Mouse (Mus musculus): ENCODE measurements around the gene Gje1. TPM values are rescaled to one million over a fixed set of nuclear protein-coding genes. Genes with fewer than 3 reads are reported as not detected.

The Gje1 gene
- not detected in 2 replicates for polyA plus RNA-seq (2012; rRNA removed; ENCODE audit: low replicate concordance)

GRCm38 (mm10) chr10:14718114-14718513, at the start of gene Gje1:
Gje1 (minus strand) TSS chr10:14718214.

DNA sequence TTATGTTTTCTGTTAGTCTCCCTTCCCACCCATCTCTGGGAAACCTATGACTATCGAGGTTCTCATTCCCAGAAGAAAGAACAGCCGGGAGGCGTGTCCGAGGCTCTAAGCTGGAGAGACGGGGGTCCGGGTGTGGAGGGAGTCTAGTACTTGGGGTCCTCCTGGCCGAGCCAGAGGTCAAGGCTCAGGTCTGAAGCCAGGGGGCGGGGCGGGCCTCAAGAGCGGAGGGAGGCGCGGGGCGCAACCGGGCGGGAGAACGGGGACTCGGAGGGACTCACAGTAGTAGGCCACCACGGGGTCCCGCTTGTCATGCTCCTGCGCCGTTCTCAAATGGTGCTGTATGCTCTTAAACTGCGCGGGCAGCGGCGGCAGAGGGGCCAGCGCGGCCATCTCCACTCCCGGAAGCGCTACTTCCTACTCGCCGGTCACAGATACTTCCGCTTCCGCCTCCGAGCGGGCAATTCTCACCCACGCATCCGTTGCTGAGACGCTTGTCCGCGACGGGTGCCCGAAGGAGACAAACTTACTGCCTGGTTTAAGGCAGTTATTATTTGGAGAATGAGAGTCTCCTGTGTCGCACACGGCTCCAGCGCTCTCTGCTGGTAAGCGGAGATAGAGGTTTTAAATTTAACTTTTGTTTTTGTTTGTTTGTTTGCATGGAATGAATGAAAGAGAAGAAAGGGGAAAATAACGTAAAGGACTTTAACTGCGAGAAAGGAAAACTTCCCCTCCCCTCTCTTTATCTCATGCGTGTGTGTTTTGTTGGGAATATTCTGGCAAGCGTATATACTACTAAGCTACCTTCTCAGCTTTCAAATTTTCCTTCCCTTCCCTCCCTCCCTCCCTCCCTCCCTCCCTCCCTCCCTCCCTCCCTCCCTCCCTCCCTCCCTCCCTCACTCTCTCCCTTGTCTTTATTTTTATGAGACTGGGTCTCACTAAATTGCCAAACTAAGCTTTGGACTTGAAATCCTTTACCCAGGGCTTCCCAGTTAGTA, 12.6 kb downstream of the Gje1 start, which contains the start of the genes Vta1 and Nmbr:
TSS of gene Vta1 (minus strand) at position 489 of the 995 bp plus-strand sequence.
TSS of gene Nmbr (plus strand) at position 520 of the 995 bp plus-strand sequence.

Other genes with a start within 250 kb of the Gje1 start
- gene Adgrg6, start 172.6 kb downstream of the Gje1 start, polyA plus RNA-seq (2012; rRNA removed; ENCODE audit: low replicate concordance), result 0.53 and 1.4 TPM in 2 replicates
- gene Vta1, start 12.7 kb downstream of the Gje1 start, polyA plus RNA-seq (2012; rRNA removed; ENCODE audit: low replicate concordance), result 109 and 110 TPM in 2 replicates
- not detected in 2 replicates for gene Nmbr, start 12.6 kb downstream of the Gje1 start, polyA plus RNA-seq (2012; rRNA removed; ENCODE audit: low replicate concordance)